Mouse (Mus musculus) adipose tissue, adult 10 weeks (tissue): ENCODE measurements around the gene Med20. TPM values are rescaled to one million over a fixed set of nuclear protein-coding genes. Genes with fewer than 3 reads are reported as not detected.

Experiments
- polyA plus RNA-seq: library from polyadenylated mRNA; stranded (reverse); fragments of 350-450 nt; fragmentation: Illumina TruSeq; extraction: RNeasy Lipid Tissue Mini Kit (QIAGEN cat#74804); gene quantifications from one replicate; pipeline ENCODE4 v1.2.3, GENCODE M21; 2014; ENCODE audit warnings: low read depth, low replicate concordance

Med20 gene
- 27.5 TPM for polyA plus RNA-seq

DNA sequence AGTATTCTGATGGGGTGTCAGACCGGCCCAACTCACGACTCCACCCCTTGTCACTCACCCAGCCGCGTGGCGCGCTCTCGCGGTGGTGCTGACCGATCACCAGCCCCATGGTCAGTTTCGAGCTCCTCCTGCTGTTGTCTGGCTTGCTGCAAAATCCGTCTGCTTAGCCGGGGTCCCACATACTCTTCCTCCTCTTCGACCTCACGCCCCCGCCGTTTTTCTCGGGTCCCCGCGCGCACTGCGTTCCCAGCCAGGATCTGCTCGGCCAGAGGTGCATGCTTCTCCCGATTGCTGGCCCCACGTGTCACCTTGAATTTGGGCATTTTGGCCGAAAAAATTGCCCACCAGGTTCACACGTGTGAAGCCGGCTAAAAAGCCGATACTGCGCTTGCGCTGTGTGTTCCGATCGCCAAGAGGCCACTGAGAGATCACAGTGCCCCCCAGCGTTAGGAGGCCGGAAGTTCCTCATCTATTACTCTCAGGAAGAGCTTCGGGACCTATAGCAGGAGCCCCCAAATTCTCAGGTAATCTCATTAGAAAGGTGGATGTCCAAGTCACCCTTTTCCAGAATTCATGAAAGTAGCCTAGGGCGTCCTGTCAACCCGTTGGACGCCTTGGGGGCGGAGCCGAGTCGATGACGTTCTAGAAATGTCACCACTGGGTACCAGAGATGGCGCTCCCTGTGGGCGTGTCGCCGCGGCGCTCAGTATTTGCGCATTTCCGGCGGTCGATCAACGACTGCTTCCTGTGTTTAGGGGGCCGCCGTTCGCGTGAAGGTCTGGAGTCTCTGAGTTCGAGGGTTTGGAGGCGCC is at the start of gene Med20, which contains the start of the genes Bysl and Gm20517:
Gene Med20, plus strand, starts transcription at position 734 of the 812 bp plus-strand sequence.
Gene Bysl, minus strand, starts transcription at position 644 of the 812 bp plus-strand sequence.
Gene Gm20517, plus strand, starts transcription at position 741 of the 812 bp plus-strand sequence.

DNA sequence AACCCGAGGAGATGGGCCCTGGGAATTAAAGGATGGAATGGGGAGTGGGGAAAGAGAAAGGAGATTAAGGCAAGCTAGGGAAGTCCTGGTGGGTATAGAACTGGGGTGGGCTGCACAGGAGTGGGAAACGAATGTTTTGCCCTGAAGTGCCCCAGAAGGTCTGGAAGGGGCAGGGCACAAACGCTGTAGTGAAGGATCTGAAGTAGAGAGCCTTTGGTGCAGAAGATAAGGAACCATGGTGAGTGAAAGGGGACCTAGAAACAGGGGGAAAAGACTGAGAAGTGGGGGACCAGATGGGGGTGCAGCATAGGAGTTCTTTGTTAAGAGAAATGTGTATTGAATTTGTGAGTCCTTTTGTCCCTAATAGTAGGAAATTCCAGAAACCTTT is 19.3 kb downstream of the Med20 start, which contains the start of gene Usp49:
Gene Usp49, plus strand, starts transcription at position 13 of the 388 bp plus-strand sequence.

Other genes with a start within 250 kb of the Med20 start
- 40.7 TPM for gene Mrps10, start 242.7 kb upstream of the Med20 start, polyA plus RNA-seq
- 1.5 TPM for gene Guca1b, start 226.2 kb upstream of the Med20 start, polyA plus RNA-seq
- gene Guca1a, start 211.0 kb upstream of the Med20 start, polyA plus RNA-seq, result 0.91 TPM
- 3.6 TPM for gene AI661453, start 175.0 kb upstream of the Med20 start, polyA plus RNA-seq
- 16.0 TPM for gene 1700001C19Rik, start 174.2 kb upstream of the Med20 start, polyA plus RNA-seq
- 18.3 TPM for gene Taf8, start 109.3 kb upstream of the Med20 start, polyA plus RNA-seq
- 104 TPM for gene Ccnd3, start 106.5 kb upstream of the Med20 start, polyA plus RNA-seq
- gene Bysl, start 90 bp upstream of the Med20 start, polyA plus RNA-seq, result 6.9 TPM
- 0.41 TPM for gene Gm20517, start within 50 bp of the Med20 start, polyA plus RNA-seq
- gene Usp49, start 19.1 kb downstream of the Med20 start, polyA plus RNA-seq, result 7.2 TPM
- gene Tomm6, start 76.8 kb downstream of the Med20 start, polyA plus RNA-seq, result 191 TPM
- 4.9 TPM for gene Frs3, start 77.4 kb downstream of the Med20 start, polyA plus RNA-seq
- gene Gm21981, start 82.9 kb downstream of the Med20 start, polyA plus RNA-seq, result 1.2 TPM
- gene Prickle4, start 83.2 kb downstream of the Med20 start, polyA plus RNA-seq, result 1.6 TPM
- gene Pgc, start 115.3 kb downstream of the Med20 start, polyA plus RNA-seq, result not detected
- 15.0 TPM for gene Tfeb, start 125.4 kb downstream of the Med20 start, polyA plus RNA-seq
- gene Mdfi, start 223.1 kb downstream of the Med20 start, polyA plus RNA-seq, result 4.5 TPM